Mouse (Mus musculus) frontal cortex, adult 2 months (tissue): ENCODE measurements at regions not wholly inside any gene's neighbourhood (a gene's known extent, or its start where the extent isn't known, plus 50 kb on each side); places are given as distances from the start of the nearest gene placed in this dataset.

ENCODE experiments used
- DNase-seq, 2 experiments: peaks; one replicate each; pipeline ENCODE4 v3.0.0; 2022; ENCODE audit warnings: low spot score in 1 of 2; ENCODE audit errors: extremely low spot score in 1 of 2

GRCm38 (mm10) chrX:70261360-70261759 lies 103.5 kb downstream of the Ids start:
- no peak for DNase-seq

GRCm38 (mm10) chrX:70216011-70216410 lies 148.9 kb downstream of the Ids start:
- no peak for DNase-seq

- DNase-seq: no peak
Observed at GRCm38 (mm10) chrX:70184427-70185090, 180.3 kb downstream of the Ids start.

- DNase-seq: no peak
Observed at GRCm38 (mm10) chrX:70169737-70170136, 195.1 kb downstream of the Ids start.

- peak; percentile 1 to 62 for DNase-seq
Observed at GRCm38 (mm10) chrX:70161011-70161410, 203.9 kb downstream of the Ids start.
